Mouse (Mus musculus) cerebellum, adult 2 months (tissue): ENCODE data around the gene Zswim4. TPM values are rescaled to one million over a fixed set of nuclear protein-coding genes. Genes with fewer than 3 reads are reported as not detected.

ENCODE experiments used
- DNase-seq, 2 experiments: peaks; one replicate each; pipeline ENCODE4 v3.0.0; 2021
- H3K27ac ChIP-seq: fragments of 200-500 bp; 2 replicates; pipeline ENCODE4 v1.5.1; 2012; ENCODE audit warnings: low read length, control low read depth, inconsistent platforms; ENCODE audit not compliant: insufficient read depth
- H3K27me3 ChIP-seq: fragments of 200-500 bp; 2 replicates; pipeline ENCODE4 v1.6.1; 2012; ENCODE audit warnings: inconsistent platforms, mild to moderate bottlenecking, low read length, moderate library complexity; ENCODE audit not compliant: control insufficient read depth, insufficient read depth
- H3K4me1 ChIP-seq: fragments of 200-500 bp; 2 replicates; pipeline ENCODE4 v1.6.1; 2011; ENCODE audit warnings: low read length; ENCODE audit not compliant: control insufficient read depth, insufficient read depth
- H3K4me3 ChIP-seq: fragments of 200-500 bp; replicated peaks from 2 replicates; pipeline ENCODE3; 2011; ENCODE audit warnings: mild to moderate bottlenecking, low read depth, low read length, control low read depth; ENCODE audit not compliant: insufficient read depth
- CTCF ChIP-seq: fragments of 200-500 bp; IDR thresholded peaks from 2 replicates; pipeline ENCODE4 v1.5.1; 2011; ENCODE audit warnings: low read depth, mild to moderate bottlenecking, control low read depth, low read length, moderate library complexity, borderline replicate concordance; ENCODE audit not compliant: insufficient read depth
- POLR2A ChIP-seq: fragments of 200-500 bp; IDR thresholded peaks from 2 replicates; pipeline ENCODE4 v1.6.1; 2011; ENCODE audit warnings: low read length, control low read depth, borderline replicate concordance; ENCODE audit not compliant: insufficient read depth
- WGBS: fragments of 180-500 bp; shearing (Covaris S2); methylation state at CpG from one replicate; pipeline ENCODE4 v1.1.7; 2018; 5-methylcytosine and 5-hydroxymethylcytosine counted together
- polyA plus RNA-seq: library from polyadenylated mRNA; depleted of rRNA; stranded (reverse); fragments of >200 nt; gene quantifications from 2 replicates; pipeline ENCODE4 v1.2.3, GENCODE M21; 2012

Gene Zswim4
- polyA plus RNA-seq, 1 experiment = 14.0 TPM

DNA sequence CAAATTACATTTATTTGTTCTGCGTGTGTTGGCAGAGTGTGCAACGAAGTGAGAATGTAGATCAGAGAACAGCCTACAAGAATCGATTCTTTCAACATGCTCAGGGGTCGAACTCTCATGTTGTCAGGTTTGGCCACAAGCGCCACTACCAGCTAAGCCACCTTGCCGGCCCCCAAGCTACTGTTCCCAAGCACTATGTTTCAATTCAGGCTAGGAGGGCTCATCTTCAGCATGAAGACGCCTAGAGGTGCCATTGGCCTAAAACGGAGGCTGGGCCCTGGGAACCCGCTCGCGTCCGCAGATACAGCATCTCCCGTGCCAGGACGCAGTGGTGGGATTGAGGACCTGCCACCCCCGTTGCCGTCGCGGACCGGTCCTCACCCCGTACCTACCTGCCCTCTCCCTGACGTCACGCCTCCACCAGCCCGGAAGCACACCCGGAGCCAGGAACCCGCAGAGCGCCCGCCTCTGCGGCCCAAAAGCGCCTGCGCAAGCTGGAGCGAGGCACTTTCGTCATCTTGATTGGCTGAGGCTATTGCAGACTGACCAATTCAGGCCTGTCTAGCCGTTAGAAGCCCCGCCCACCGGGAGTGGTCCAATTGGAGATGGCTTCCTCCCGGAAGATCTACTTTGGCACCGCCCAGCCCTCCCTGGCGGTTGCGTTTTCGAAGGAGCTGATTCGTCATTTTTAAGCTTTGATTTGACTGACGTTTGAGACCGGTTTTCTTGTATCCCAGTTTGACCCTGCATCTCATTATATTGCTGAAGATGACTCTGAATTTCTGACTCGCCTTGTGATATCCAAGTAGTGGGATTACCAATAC, 33.3 kb upstream of the Zswim4 start, which contains the start of gene Ccdc130:
Gene Ccdc130 (minus strand): TSS at position 431 of the 824 bp plus-strand sequence.
- Histone ChIP-seq H3K27me3 (no peaks in the 10 kb centered on the region), H3K4me1 (0 out of 2 replicates have a peak, but pooled peaks cover 8% of the 10 kb centered on the region), H3K27ac (peak within 1 kb of the TSS; percentile 56), H3K4me3 (peak within 1 kb of the TSS; percentile 89)
- WGBS = 1% methylated on average over 44 of the region's 44 CpGs
- no peak for TF ChIP-seq CTCF
- peak; percentile 98 for TF ChIP-seq POLR2A
- peak; percentile 100 for DNase-seq

GRCm38 (mm10) chr8:84261098-84261497, 24.2 kb upstream of the Zswim4 start:
- TF ChIP-seq POLR2A (no peak), CTCF (no peak)
- Histone ChIP-seq H3K4me1 (peaks cover 6% of the 10 kb centered on the region), H3K27me3 (no peaks in the 10 kb centered on the region), H3K4me3 (no peak overlapping the region), H3K27ac (no peak overlapping the region)
- no peak for DNase-seq
- 87% methylated on average over 4 of the region's 4 CpGs for WGBS

- peak; percentile 87 to 88 for DNase-seq
- Histone ChIP-seq H3K27me3 (no peaks in the 10 kb centered on the region), H3K4me3 (peak within 1 kb of the TSS; percentile 65), H3K27ac (peak within 1 kb of the TSS; percentile 80), H3K4me1 (peaks cover 8% of the 10 kb centered on the region)
- TF ChIP-seq POLR2A = peak; percentile 86; the same call in 1 of the 2 replicates
- no peak for TF ChIP-seq CTCF
- under 1% methylated on average over 64 of the region's 64 CpGs for WGBS
Measured at GRCm38 (mm10) chr8:84256822-84257610, 20.2 kb upstream of the Zswim4 start, which contains the start of gene Mri1. TSS of gene Mri1 (minus strand) at chr8:84257326.

- H3K27ac ChIP-seq = peak overlapping the region; percentile 80
- no peaks in the 10 kb centered on the region for H3K27me3 ChIP-seq
- DNase-seq = peak in 1 of 2 experiments; percentile 57
- TF ChIP-seq POLR2A = no peak
- TF ChIP-seq CTCF = no peak
- peak overlapping the region; percentile 65 for H3K4me3 ChIP-seq
- peaks cover 8% of the 10 kb centered on the region for H3K4me1 ChIP-seq
- 16% methylated on average over 6 of the region's 6 CpGs for WGBS
Measured at GRCm38 (mm10) chr8:84256458-84256821, 19.6 kb upstream of the Zswim4 start.

DNA sequence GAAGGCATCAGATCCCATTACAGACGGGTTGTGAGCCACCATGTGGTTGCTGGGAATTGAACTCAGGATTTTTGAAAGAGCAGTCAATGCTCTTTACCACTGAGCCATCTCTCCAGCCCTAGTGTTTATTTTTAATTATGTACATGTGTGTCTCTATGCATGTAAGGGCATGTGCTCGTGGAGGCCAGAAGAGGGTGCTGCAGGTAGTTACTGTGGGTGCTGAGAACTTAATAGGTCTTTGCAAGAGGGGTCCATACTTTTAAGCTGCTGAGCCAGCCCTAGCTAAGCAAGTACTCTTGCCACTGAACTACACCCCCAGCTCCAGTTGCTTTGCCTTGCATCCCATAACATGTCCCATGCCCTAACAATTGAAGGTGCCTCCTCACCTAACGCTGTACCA, 19.0 kb upstream of the Zswim4 start:
- Histone ChIP-seq H3K4me1 (peaks cover 8% of the 10 kb centered on the region), H3K4me3 (peak overlapping the region; percentile 65), H3K27me3 (no peaks in the 10 kb centered on the region), H3K27ac (peak overlapping the region; percentile 80)
- DNase-seq = no peak
- 78% methylated on average over 3 of the region's 3 CpGs for WGBS
- no peak for TF ChIP-seq POLR2A
- TF ChIP-seq CTCF = no peak

DNA sequence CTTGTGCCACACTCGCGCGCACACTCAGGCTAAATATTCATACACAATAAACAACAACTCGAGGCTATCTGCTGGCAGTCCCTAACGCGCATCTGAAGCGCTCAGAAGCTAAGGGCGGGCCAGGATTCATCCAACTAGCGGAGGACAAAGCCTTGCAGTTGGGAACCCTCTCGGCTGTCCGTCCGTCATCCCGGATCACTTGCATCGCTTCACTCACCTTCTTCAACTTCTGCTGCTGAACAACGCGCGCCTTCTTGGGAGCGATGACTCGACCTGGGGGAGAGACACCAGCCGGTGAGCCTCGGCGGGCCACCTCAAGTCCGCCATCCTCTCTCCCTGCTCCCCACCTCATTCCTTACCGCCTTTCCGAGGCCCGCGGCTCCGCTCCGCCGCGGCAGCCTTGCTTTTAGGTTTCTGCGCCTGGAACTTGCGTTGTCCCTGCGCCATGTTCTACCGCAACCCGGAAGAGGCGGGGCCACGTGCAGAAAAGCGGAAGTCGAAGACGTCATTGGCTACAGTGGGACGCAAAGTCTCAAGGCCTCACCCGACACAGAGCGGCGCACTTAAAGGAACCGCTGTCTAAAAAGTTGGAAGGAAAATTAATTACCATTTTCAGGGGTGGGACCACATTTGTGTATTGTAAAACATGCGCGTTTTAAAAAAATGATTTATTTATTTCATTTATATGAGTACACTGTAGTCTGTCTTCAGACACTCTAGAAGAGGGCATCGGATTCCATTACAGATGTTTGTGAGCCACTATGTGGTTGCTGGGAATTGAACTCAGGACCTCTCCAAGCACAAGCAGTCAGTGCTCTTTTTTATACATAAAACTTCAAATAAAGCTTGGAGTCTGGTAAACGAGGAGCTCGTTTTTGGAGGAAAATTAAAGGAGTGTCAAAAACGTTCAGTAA, 12.7 kb upstream of the Zswim4 start, which contains the start of gene D8Ertd738e:
Gene D8Ertd738e (minus strand): TSS at position 463 of the 914 bp plus-strand sequence.
- Histone ChIP-seq H3K4me3 (peak within 1 kb of the TSS; percentile 98), H3K27me3 (no peaks in the 10 kb centered on the region), H3K4me1 (no peaks in the 10 kb centered on the region), H3K27ac (peak within 1 kb of the TSS; percentile 66)
- 2% methylated on average over 52 of the region's 52 CpGs for WGBS
- peak; percentile 86 to 88 for DNase-seq
- TF ChIP-seq POLR2A = peak; percentile 97
- no peak for TF ChIP-seq CTCF

DNA sequence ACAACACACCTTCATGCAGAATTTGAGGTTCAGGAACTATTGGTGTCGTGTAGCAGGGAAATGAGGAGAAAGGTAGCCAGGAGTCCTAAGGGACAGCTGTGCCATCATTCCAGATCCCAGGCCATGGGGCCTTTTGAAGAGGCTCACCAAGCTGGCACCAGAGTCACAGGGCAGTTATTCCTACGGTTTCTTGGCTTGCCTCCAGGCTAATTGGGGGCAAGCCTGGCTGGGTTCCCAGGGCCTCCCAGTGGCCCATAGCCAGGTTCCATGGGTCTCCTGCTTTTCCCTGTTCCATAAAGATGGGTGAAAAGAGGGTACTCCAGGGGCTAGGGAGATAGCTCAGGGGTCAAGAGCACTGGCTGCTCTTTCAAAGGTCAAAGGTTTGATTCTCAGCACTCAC, 5.0 kb upstream of the Zswim4 start:
- Histone ChIP-seq H3K27ac (no peak overlapping the region), H3K4me1 (peaks cover 4% of the 10 kb centered on the region), H3K27me3 (no peaks in the 10 kb centered on the region), H3K4me3 (no peak overlapping the region)
- DNase-seq = no peak
- TF ChIP-seq POLR2A = no peak
- TF ChIP-seq CTCF = no peak
- 2% methylated on average over 2 of the region's 2 CpGs for WGBS
